Mouse (Mus musculus) liver, embryonic 18 days (tissue): ENCODE results near the gene Rpn1. TPM values are rescaled to one million over a fixed set of nuclear protein-coding genes. Genes with fewer than 3 reads are reported as not detected.

ENCODE experiments used
- polyA plus RNA-seq: library from polyadenylated mRNA; depleted of rRNA; stranded (reverse); fragments of >200 nt; gene quantifications from 2 replicates; pipeline ENCODE4 v1.2.3, GENCODE M21; 2012; rRNA removed

Rpn1 gene
- polyA plus RNA-seq = 114 and 127 TPM in 2 replicates

GRCm38 (mm10) chr6:88084278-88085151, at the start of gene Rpn1:
Gene Rpn1 (plus strand): TSS chr6:88084482.

GRCm38 (mm10) chr6:88044577-88045405, 39.5 kb upstream of the Rpn1 start, which contains the start of gene Rab7:
Gene Rab7 (minus strand): TSS chr6:88045270.

Other genes with a start within 250 kb of the Rpn1 start
- gene Gm45140, start 248.7 kb upstream of the Rpn1 start, polyA plus RNA-seq = 1.4 and 1.5 TPM in 2 replicates
- 13.2 and 15.8 TPM in 2 replicates for gene Isy1, start 245.7 kb upstream of the Rpn1 start, polyA plus RNA-seq
- 216 and 217 TPM in 2 replicates for gene Cnbp, start 233.4 kb upstream of the Rpn1 start, polyA plus RNA-seq
- 24.7 and 24.8 TPM in 2 replicates for gene Copg1, start 196.7 kb upstream of the Rpn1 start, polyA plus RNA-seq
- 11.4 and 12.7 TPM in 2 replicates for gene Hmces, start 170.5 kb upstream of the Rpn1 start, polyA plus RNA-seq
- 4.0 and 6.2 TPM in 2 replicates for gene H1fx, start 102.8 kb upstream of the Rpn1 start, polyA plus RNA-seq
- 119 and 132 TPM in 2 replicates for gene Rab7, start 39.2 kb upstream of the Rpn1 start, polyA plus RNA-seq
- 1.5 and 2.5 TPM in 2 replicates for gene Gata2, start 109.4 kb downstream of the Rpn1 start, polyA plus RNA-seq
- not detected in 2 replicates for gene Dnajb8, start 137.8 kb downstream of the Rpn1 start, polyA plus RNA-seq